Comparison of ENCODE assay signal across 9 mouse cellular contexts in genomic region chr4:45374879-45375278, GRCm38 (mm10).
"Had no signal": no experiment of that assay in that cellular context is flagged by ENCODE, and none has a peak within 500 bp of the region (broad histone marks: within the 10 kb centered on the region; RNA-seq: fewer than 3 reads in every experiment).

No protein-coding gene starts in this region.

- H3K4me3 ChIP-seq: intestine, embryonic 15.5 days; limb, embryonic 12.5 days; limb, embryonic 15.5 days had no signal

- H3K4me1 ChIP-seq: intestine, embryonic 15.5 days; limb, embryonic 12.5 days; limb, embryonic 15.5 days had no signal

- DNase-seq: left cerebral cortex, postnatal 4 days; liver, postnatal 0 days; midbrain, embryonic 14.5 days; thymus, adult 18-20 months; thymus, postnatal 36 days had no signal

- H3K27me3 ChIP-seq: intestine, embryonic 15.5 days; limb, embryonic 12.5 days; limb, embryonic 15.5 days had no signal

- H3K27ac ChIP-seq: intestine, embryonic 15.5 days; limb, embryonic 12.5 days; limb, embryonic 15.5 days; liver, embryonic 14.5 days had no signal

- H3K9ac ChIP-seq: intestine, embryonic 15.5 days; limb, embryonic 12.5 days; limb, embryonic 15.5 days; liver, embryonic 14.5 days; liver, postnatal 0 days had no signal
